Mouse (Mus musculus) cerebellum, adult 2 months (tissue): ENCODE results near the gene Pfdn5.

Experiments
- CTCF ChIP-seq: fragments of 200-500 bp; IDR thresholded peaks from 2 replicates; pipeline ENCODE4 v1.5.1; 2011; ENCODE audit warnings: low read depth, mild to moderate bottlenecking, control low read depth, low read length, moderate library complexity, borderline replicate concordance; ENCODE audit not compliant: insufficient read depth
- POLR2A ChIP-seq: fragments of 200-500 bp; IDR thresholded peaks from 2 replicates; pipeline ENCODE4 v1.6.1; 2011; ENCODE audit warnings: low read length, control low read depth, borderline replicate concordance; ENCODE audit not compliant: insufficient read depth

- TF ChIP-seq POLR2A (no peak), CTCF (no peak)
These were observed 26.3 kb downstream of the Pfdn5 start for GRCm38 (mm10) chr15:102352177-102352576.
